Mouse (Mus musculus) thymus, postnatal 36 days (tissue): ENCODE data around the gene Zfp819.

Source experiments
- DNase-seq, 2 experiments: peaks; one replicate each; pipeline ENCODE4 v3.0.0; 2022; ENCODE audit warnings: mixed read lengths in 2 of 2

The Zfp819 gene

GRCm38 (mm10) chr7:43606896-43607742, at the start of gene Zfp819:
Gene Zfp819 (plus strand): TSS chr7:43607169.
- peak; percentile 27 to 42 for DNase-seq

- DNase-seq, result peak; percentile 69 to 73
These were observed 44.8 kb upstream of the Zfp819 start, which contains the start of gene Zfp658 for GRCm38 (mm10) chr7:43562006-43562633. Gene Zfp658 (plus strand): TSS chr7:43562256.

GRCm38 (mm10) chr7:43562651-43563070, 44.3 kb upstream of the Zfp819 start:
- peak in 1 of 2 experiments; percentile 10 for DNase-seq

- no peak for DNase-seq
These were observed 43.7 kb upstream of the Zfp819 start for GRCm38 (mm10) chr7:43563300-43563699.

GRCm38 (mm10) chr7:43571216-43571615, 35.8 kb upstream of the Zfp819 start:
- no peak for DNase-seq

- peak; percentile 86 to 93 for DNase-seq
These were observed 27.4 kb upstream of the Zfp819 start, which contains the start of gene Zfp719 for GRCm38 (mm10) chr7:43579440-43580171. Gene Zfp719 (plus strand): TSS chr7:43579610.

- no peak for DNase-seq
These were observed 26.4 kb upstream of the Zfp819 start for GRCm38 (mm10) chr7:43580526-43580925.

GRCm38 (mm10) chr7:43584790-43585189, 22.2 kb upstream of the Zfp819 start:
- DNase-seq, result no peak

- DNase-seq, result no peak
These were observed 5.1 kb upstream of the Zfp819 start for GRCm38 (mm10) chr7:43601884-43602283.

- no peak for DNase-seq
These were observed 846 bp downstream of the Zfp819 start for GRCm38 (mm10) chr7:43607743-43608287.

GRCm38 (mm10) chr7:43608316-43608824, 1.4 kb downstream of the Zfp819 start:
- no peak for DNase-seq

GRCm38 (mm10) chr7:43613816-43614551, 7.0 kb downstream of the Zfp819 start:
- no peak for DNase-seq

- no peak for DNase-seq
These were observed 16.0 kb downstream of the Zfp819 start for GRCm38 (mm10) chr7:43622927-43623326.

GRCm38 (mm10) chr7:43623819-43624218, 16.9 kb downstream of the Zfp819 start:
- DNase-seq, result no peak

GRCm38 (mm10) chr7:43625065-43625464, 18.1 kb downstream of the Zfp819 start:
- no peak for DNase-seq

- no peak for DNase-seq
These were observed 18.9 kb downstream of the Zfp819 start for GRCm38 (mm10) chr7:43625794-43626422.

GRCm38 (mm10) chr7:43633940-43634339, 27.0 kb downstream of the Zfp819 start:
- no peak for DNase-seq

- no peak for DNase-seq
These were observed 27.5 kb downstream of the Zfp819 start, which contains the start of gene Ceacam18 for GRCm38 (mm10) chr7:43634500-43634899. Gene Ceacam18 (plus strand): TSS chr7:43634707.

- DNase-seq, result no peak
These were observed 29.2 kb downstream of the Zfp819 start for GRCm38 (mm10) chr7:43636194-43636593.

- DNase-seq, result no peak
These were observed 30.1 kb downstream of the Zfp819 start for GRCm38 (mm10) chr7:43637118-43637517.

- DNase-seq, result no peak
These were observed 35.6 kb downstream of the Zfp819 start for GRCm38 (mm10) chr7:43642587-43642986.
